Mouse (Mus musculus): ENCODE data around the gene Nxpe2. TPM values are rescaled to one million over a fixed set of nuclear protein-coding genes. Genes with fewer than 3 reads are reported as not detected.

The Nxpe2 gene
- polyA plus RNA-seq, 1 experiment from 2014 or later, result 1.1 TPM

GRCm38 (mm10) chr9:48354122-48354521 lies 868 bp upstream of the Nxpe2 start:
- H3K9ac ChIP-seq (replicated peaks; ENCODE audit: low read length), result no peak overlapping the region
- no peak overlapping the region for H3K4me2 ChIP-seq (replicated peaks; ENCODE audit: low read depth, low read length)
- ATAC-seq (ENCODE audit: low FRiP score, low TSS enrichment), result no peak
- H3K4me3 ChIP-seq (ENCODE audit: low read length), result no peak overlapping the region
- H3K27ac ChIP-seq (ENCODE audit: low read length), result peak overlapping the region; percentile 68
- 63% methylated on average over 4 of the region's 4 CpGs for WGBS
- no peaks in the 10 kb centered on the region for H3K4me1 ChIP-seq (ENCODE audit: insufficient read depth, low read length)
- no peaks in the 10 kb centered on the region for H3K27me3 ChIP-seq (ENCODE audit: insufficient read depth, low read length)
- H3K9me3 ChIP-seq (ENCODE audit: low read length), result no peaks in the 10 kb centered on the region
- no peaks in the 10 kb centered on the region for H3K36me3 ChIP-seq (ENCODE audit: insufficient read depth, low read length)

GRCm38 (mm10) chr9:48345866-48346265 lies 7.4 kb downstream of the Nxpe2 start:
- Histone ChIP-seq H3K27ac (ENCODE audit: low read length) (no peak overlapping the region), H3K4me3 (ENCODE audit: low read length) (no peak overlapping the region), H3K27me3 (ENCODE audit: insufficient read depth, low read length) (no peaks in the 10 kb centered on the region), H3K4me1 (ENCODE audit: insufficient read depth, low read length) (no peaks in the 10 kb centered on the region), H3K9ac (replicated peaks; ENCODE audit: low read length) (no peak overlapping the region), H3K9me3 (ENCODE audit: low read length) (no peaks in the 10 kb centered on the region), H3K36me3 (ENCODE audit: insufficient read depth, low read length) (no peaks in the 10 kb centered on the region), H3K4me2 (replicated peaks; ENCODE audit: low read depth, low read length) (no peak overlapping the region)
- no peak for ATAC-seq (ENCODE audit: low FRiP score, low TSS enrichment)
- WGBS, result 87% methylated on average over 3 of the region's 3 CpGs

DNA sequence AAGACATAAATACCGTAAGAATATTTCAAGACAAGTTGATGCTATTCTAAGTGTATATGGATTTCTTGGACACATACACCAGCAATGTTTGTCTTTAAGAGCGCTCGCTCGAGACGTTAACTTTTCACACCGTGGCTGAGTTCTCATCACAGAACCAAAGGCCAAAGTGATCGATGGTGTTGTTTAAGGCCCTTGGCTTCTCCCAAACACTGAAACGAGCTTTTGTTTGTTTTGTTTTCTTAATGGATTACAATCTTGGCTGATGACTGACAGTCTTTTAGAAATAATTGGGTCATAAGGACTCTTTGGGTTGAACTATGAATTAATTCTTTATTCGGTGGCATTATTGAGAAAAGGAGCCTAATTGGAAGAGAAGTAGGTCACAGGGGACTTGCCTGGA lies 7.8 kb downstream of the Nxpe2 start:
- H3K4me3 ChIP-seq (ENCODE audit: low read length), result no peak overlapping the region
- H3K4me2 ChIP-seq (replicated peaks; ENCODE audit: low read depth, low read length), result no peak overlapping the region
- no peaks in the 10 kb centered on the region for H3K27me3 ChIP-seq (ENCODE audit: insufficient read depth, low read length)
- no peak overlapping the region for H3K27ac ChIP-seq (ENCODE audit: low read length)
- no peaks in the 10 kb centered on the region for H3K9me3 ChIP-seq (ENCODE audit: low read length)
- 78% methylated on average over 9 of the region's 9 CpGs for WGBS
- H3K4me1 ChIP-seq (ENCODE audit: insufficient read depth, low read length), result no peaks in the 10 kb centered on the region
- H3K9ac ChIP-seq (replicated peaks; ENCODE audit: low read length), result no peak overlapping the region
- ATAC-seq (ENCODE audit: low FRiP score, low TSS enrichment), result no peak
- no peaks in the 10 kb centered on the region for H3K36me3 ChIP-seq (ENCODE audit: insufficient read depth, low read length)

DNA sequence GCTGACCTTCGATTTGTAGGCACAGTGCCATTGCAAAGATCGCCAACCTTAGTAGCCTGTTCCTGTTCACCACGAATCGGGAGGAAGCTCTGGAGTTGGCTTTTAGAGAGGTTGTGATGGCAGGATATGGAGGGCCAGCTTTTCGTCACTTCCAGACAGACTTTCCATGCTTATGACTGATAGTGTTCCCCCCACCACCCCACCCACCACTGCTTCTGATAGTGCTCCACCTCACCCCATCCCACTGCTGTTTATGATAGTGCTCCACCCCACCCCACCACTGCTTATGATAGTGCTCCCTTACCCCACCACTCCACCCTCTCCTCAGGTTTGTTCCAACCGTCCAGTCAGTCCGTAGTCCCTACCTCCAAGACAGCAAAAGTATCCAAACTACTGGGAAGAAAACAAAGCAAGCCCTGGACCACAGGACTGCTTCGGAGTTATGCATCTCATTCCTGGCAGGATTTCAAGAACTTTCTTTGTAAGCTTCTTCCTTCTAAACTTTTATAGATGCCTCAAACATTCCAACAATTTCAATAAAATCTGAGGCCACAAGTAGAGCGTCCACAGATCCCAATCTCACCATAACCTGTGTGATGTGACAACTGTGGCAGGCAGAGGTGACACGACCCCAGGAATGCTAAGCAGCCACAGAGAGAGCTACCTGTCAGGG lies 12.4 kb downstream of the Nxpe2 start:
- WGBS, result 68% methylated on average over 10 of the region's 10 CpGs
- Histone ChIP-seq H3K9ac (replicated peaks; ENCODE audit: low read length) (no peak overlapping the region), H3K36me3 (ENCODE audit: insufficient read depth, low read length) (no peaks in the 10 kb centered on the region), H3K27me3 (ENCODE audit: insufficient read depth, low read length) (no peaks in the 10 kb centered on the region), H3K4me2 (replicated peaks; ENCODE audit: low read depth, low read length) (no peak overlapping the region), H3K4me3 (ENCODE audit: low read length) (no peak overlapping the region), H3K4me1 (ENCODE audit: insufficient read depth, low read length) (0 out of 2 replicates have a peak, but pooled peaks cover 3% of the 10 kb centered on the region), H3K27ac (ENCODE audit: low read length) (no peak overlapping the region), H3K9me3 (ENCODE audit: low read length) (no peaks in the 10 kb centered on the region)
- ATAC-seq (ENCODE audit: low FRiP score, low TSS enrichment), result 0 out of 2 replicates have a peak, but pooled peaks have one; percentile 42

- 64% methylated on average over 5 of the region's 5 CpGs for WGBS
- 0 out of 2 replicates have a peak, but pooled peaks cover 3% of the 10 kb centered on the region for H3K4me1 ChIP-seq (ENCODE audit: insufficient read depth, low read length)
- no peaks in the 10 kb centered on the region for H3K27me3 ChIP-seq (ENCODE audit: insufficient read depth, low read length)
- ATAC-seq (ENCODE audit: low FRiP score, low TSS enrichment), result no peak
- no peak overlapping the region for H3K4me3 ChIP-seq (ENCODE audit: low read length)
- H3K4me2 ChIP-seq (replicated peaks; ENCODE audit: low read depth, low read length), result no peak overlapping the region
- H3K27ac ChIP-seq (ENCODE audit: low read length), result no peak overlapping the region; the same call in 1 of the 2 replicates
- no peaks in the 10 kb centered on the region for H3K9me3 ChIP-seq (ENCODE audit: low read length)
- no peak overlapping the region for H3K9ac ChIP-seq (replicated peaks; ENCODE audit: low read length)
- H3K36me3 ChIP-seq (ENCODE audit: insufficient read depth, low read length), result no peaks in the 10 kb centered on the region
These were observed 13.7 kb downstream of the Nxpe2 start for GRCm38 (mm10) chr9:48339563-48339962.

GRCm38 (mm10) chr9:48338783-48339455 lies 14.3 kb downstream of the Nxpe2 start:
- Histone ChIP-seq H3K27ac (ENCODE audit: low read length) (no peak overlapping the region), H3K36me3 (ENCODE audit: insufficient read depth, low read length) (no peaks in the 10 kb centered on the region), H3K4me2 (replicated peaks; ENCODE audit: low read depth, low read length) (no peak overlapping the region), H3K9ac (replicated peaks; ENCODE audit: low read length) (no peak overlapping the region), H3K9me3 (ENCODE audit: low read length) (no peaks in the 10 kb centered on the region), H3K27me3 (ENCODE audit: insufficient read depth, low read length) (no peaks in the 10 kb centered on the region), H3K4me3 (ENCODE audit: low read length) (no peak overlapping the region), H3K4me1 (ENCODE audit: insufficient read depth, low read length) (0 out of 2 replicates have a peak, but pooled peaks cover 3% of the 10 kb centered on the region)
- no peak for ATAC-seq (ENCODE audit: low FRiP score, low TSS enrichment)
- 75% methylated on average over 4 of the region's 4 CpGs for WGBS

- Histone ChIP-seq H3K27me3 (ENCODE audit: insufficient read depth, low read length) (no peaks in the 10 kb centered on the region), H3K4me2 (replicated peaks; ENCODE audit: low read depth, low read length) (no peak overlapping the region), H3K9me3 (ENCODE audit: low read length) (no peaks in the 10 kb centered on the region), H3K4me1 (ENCODE audit: insufficient read depth, low read length) (no peaks in the 10 kb centered on the region), H3K36me3 (ENCODE audit: insufficient read depth, low read length) (no peaks in the 10 kb centered on the region), H3K27ac (ENCODE audit: low read length) (no peak overlapping the region), H3K9ac (replicated peaks; ENCODE audit: low read length) (no peak overlapping the region), H3K4me3 (ENCODE audit: low read length) (no peak overlapping the region)
- 88% methylated on average over 7 of the region's 7 CpGs for WGBS
- no peak for ATAC-seq (ENCODE audit: low FRiP score, low TSS enrichment)
These were observed 23.7 kb downstream of the Nxpe2 start for GRCm38 (mm10) chr9:48329597-48329996.

DNA sequence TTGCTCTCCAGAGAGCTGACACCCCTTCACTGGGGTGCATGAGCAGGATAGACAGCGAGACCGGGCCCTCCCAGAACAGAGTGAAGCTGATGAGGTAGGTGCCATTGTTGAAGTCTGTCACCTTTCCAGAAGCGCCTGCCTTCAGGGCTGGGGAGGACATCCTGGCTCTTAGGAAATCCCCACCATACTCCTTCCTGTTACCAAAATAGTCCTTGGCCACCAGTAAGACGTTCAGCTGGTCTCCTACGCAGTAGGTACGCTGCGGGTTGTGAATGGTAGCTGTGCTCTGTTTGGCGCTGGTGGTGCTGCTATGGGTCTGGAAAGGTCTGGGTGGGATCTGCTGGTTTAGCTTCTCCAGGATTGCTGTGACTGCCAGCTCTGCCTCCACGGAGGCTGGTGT lies 26.9 kb downstream of the Nxpe2 start:
- Histone ChIP-seq H3K27me3 (ENCODE audit: insufficient read depth, low read length) (no peaks in the 10 kb centered on the region), H3K4me1 (ENCODE audit: insufficient read depth, low read length) (no peaks in the 10 kb centered on the region), H3K4me2 (replicated peaks; ENCODE audit: low read depth, low read length) (no peak overlapping the region), H3K9ac (replicated peaks; ENCODE audit: low read length) (no peak overlapping the region), H3K4me3 (ENCODE audit: low read length) (no peak overlapping the region), H3K9me3 (ENCODE audit: low read length) (no peaks in the 10 kb centered on the region), H3K27ac (ENCODE audit: low read length) (no peak overlapping the region), H3K36me3 (ENCODE audit: insufficient read depth, low read length) (no peaks in the 10 kb centered on the region)
- 88% methylated on average over 9 of the region's 9 CpGs for WGBS
- ATAC-seq (ENCODE audit: low FRiP score, low TSS enrichment), result no peak

GRCm38 (mm10) chr9:48315825-48316224 lies 37.4 kb downstream of the Nxpe2 start:
- Histone ChIP-seq H3K27me3 (ENCODE audit: insufficient read depth, low read length) (no peaks in the 10 kb centered on the region), H3K36me3 (ENCODE audit: insufficient read depth, low read length) (no peaks in the 10 kb centered on the region), H3K4me1 (ENCODE audit: insufficient read depth, low read length) (no peaks in the 10 kb centered on the region), H3K27ac (ENCODE audit: low read length) (no peak overlapping the region), H3K9me3 (ENCODE audit: low read length) (no peaks in the 10 kb centered on the region), H3K9ac (replicated peaks; ENCODE audit: low read length) (no peak overlapping the region), H3K4me2 (replicated peaks; ENCODE audit: low read depth, low read length) (no peak overlapping the region), H3K4me3 (ENCODE audit: low read length) (no peak overlapping the region)
- 73% methylated on average over 1 of the region's 1 CpGs for WGBS
- ATAC-seq (ENCODE audit: low FRiP score, low TSS enrichment), result no peak

DNA sequence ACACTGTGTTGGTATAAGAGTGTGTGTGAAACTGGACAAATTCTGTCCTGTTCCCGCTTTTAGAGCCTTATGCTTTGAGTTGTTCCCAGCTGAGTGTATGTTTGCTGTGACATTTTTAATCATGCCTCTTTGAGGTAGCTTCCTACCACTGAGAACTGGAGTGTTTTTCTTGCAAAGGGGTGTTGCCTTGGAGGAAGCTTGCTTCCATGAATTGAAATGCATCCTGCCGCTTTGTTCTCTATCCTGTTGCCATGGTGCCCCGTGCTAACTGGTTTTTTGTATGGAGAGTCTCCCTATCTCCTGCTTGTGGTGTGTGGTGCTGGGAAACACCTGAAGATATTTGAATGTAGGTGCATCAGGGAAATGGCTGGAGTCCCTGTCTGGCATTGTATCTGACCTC lies 39.1 kb downstream of the Nxpe2 start:
- WGBS, result 51% methylated on average over 3 of the region's 3 CpGs
- Histone ChIP-seq H3K9me3 (ENCODE audit: low read length) (no peaks in the 10 kb centered on the region), H3K4me1 (ENCODE audit: insufficient read depth, low read length) (no peaks in the 10 kb centered on the region), H3K4me3 (ENCODE audit: low read length) (peak overlapping the region; percentile 10; the same call in 1 of the 2 replicates), H3K36me3 (ENCODE audit: insufficient read depth, low read length) (no peaks in the 10 kb centered on the region), H3K4me2 (replicated peaks; ENCODE audit: low read depth, low read length) (no peak overlapping the region), H3K27ac (ENCODE audit: low read length) (peak overlapping the region; percentile 71), H3K9ac (replicated peaks; ENCODE audit: low read length) (no peak overlapping the region), H3K27me3 (ENCODE audit: insufficient read depth, low read length) (no peaks in the 10 kb centered on the region)
- no peak for ATAC-seq (ENCODE audit: low FRiP score, low TSS enrichment)

All from kidney, embryonic 16.5 days (tissue).